Mouse (Mus musculus): ENCODE results near the gene Taar5. TPM values are rescaled to one million over a fixed set of nuclear protein-coding genes. Genes with fewer than 3 reads are reported as not detected.

The Taar5 gene
- total and polyA plus RNA-seq, 3 experiments = not detected

DNA sequence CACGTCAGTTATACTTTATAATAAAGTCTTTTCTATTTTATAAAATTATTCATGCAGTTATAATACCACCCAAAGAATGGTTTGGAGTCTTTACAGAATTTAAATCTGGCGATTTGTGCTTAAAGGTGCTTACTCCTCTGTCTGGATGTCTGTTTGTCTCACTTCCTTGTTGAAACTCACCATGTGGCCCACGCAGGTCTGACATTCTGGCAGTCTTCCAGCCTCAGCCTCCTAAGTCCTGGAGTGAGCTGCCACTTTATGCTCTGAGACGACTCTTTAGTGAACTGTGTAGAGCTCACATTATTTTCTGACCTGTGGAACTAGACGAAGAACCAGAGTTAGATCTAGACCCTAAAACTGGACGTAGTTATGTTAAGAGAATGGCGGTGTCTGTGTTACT is 22.5 kb upstream of the Taar5 start:
- H3K27me3 ChIP-seq (ENCODE audit: control insufficient read depth, insufficient read depth, low read length) = no peaks in the 10 kb centered on the region
- H3K4me3 ChIP-seq = no peak overlapping the region
- no peak for DNase-seq
- no peak overlapping the region for H3K9ac ChIP-seq (ENCODE audit: low read depth, low read length)
- no peak overlapping the region for H3K27ac ChIP-seq
- H3K4me1 ChIP-seq (ENCODE audit: control insufficient read depth, insufficient read depth, low read length) = no peaks in the 10 kb centered on the region
- intact Hi-C loops (cut with DNase I) = no loop called here
- 42% methylated on average over 7 of the region's 7 CpGs for WGBS
- TF ChIP-seq CTCF (IDR thresholded peaks at IDR 0.05) (no peak), EP300 (IDR thresholded peaks at IDR 0.05; ENCODE audit: insufficient read depth, low read depth, low read length) (no peak), POLR2A (IDR thresholded peaks at IDR 0.05; ENCODE audit: insufficient read depth, low read depth, low read length) (no peak)
- H3K79me2 ChIP-seq (replicated peaks; ENCODE audit: control insufficient read depth, insufficient read depth, low read length) = no peaks in the 10 kb centered on the region
- H3K36me3 ChIP-seq (ENCODE audit: control insufficient read depth, insufficient read depth, low read length) = no peaks in the 10 kb centered on the region

DNA sequence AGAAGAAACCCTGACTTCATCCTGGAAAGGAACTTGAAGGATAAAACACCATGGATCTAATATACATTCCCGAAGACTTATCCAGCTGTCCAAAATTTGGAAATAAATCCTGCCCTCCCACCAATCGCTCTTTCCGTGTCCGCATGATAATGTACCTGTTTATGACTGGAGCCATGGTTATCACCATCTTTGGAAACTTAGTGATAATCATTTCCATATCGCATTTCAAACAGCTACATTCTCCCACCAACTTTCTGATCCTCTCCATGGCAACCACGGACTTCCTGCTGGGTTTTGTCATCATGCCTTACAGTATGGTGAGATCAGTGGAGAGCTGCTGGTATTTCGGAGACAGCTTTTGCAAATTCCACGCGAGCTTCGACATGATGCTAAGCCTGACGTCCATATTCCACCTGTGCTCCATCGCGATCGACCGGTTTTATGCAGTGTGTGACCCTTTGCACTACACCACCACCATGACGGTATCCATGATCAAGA is 20.9 kb upstream of the Taar5 start, which contains the start of gene Taar3:
TSS of gene Taar3 (plus strand) at position 51 of the 498 bp plus-strand sequence.
- H3K4me1 ChIP-seq (ENCODE audit: control insufficient read depth, insufficient read depth, low read length) = no peaks in the 10 kb centered on the region
- intact Hi-C loops (cut with DNase I) = no loop called here
- 81% methylated on average over 16 of the region's 16 CpGs for WGBS

DNA sequence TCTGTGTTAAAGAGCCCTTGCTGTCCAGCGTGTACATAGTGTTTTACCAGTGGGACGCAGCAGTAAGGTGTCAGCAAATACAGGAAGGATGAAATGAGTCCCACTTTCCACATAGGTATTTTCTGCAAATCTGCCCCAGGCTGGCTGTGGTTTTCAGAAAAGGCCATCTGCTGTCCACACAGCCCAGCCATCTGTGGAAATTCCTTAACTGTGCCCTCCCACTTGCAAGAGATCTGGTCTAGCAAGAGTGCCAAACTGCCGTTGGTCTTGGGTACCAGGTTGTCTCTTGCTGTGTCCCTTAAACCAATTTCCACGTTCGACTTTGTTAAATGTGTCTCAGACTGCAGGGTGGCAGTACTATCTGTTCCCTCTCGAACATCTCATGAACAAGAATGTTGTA is 18.8 kb upstream of the Taar5 start:
- H3K27ac ChIP-seq = no peak overlapping the region
- intact Hi-C loops (cut with DNase I) = no loop called here
- no peaks in the 10 kb centered on the region for H3K79me2 ChIP-seq (replicated peaks; ENCODE audit: control insufficient read depth, insufficient read depth, low read length)
- no peak overlapping the region for H3K4me3 ChIP-seq
- no peaks in the 10 kb centered on the region for H3K36me3 ChIP-seq (ENCODE audit: control insufficient read depth, insufficient read depth, low read length)
- no peak overlapping the region for H3K9ac ChIP-seq (ENCODE audit: low read depth, low read length)
- no peaks in the 10 kb centered on the region for H3K4me1 ChIP-seq (ENCODE audit: control insufficient read depth, insufficient read depth, low read length)
- DNase-seq = no peak
- 73% methylated on average over 6 of the region's 6 CpGs for WGBS
- TF ChIP-seq EP300 (IDR thresholded peaks at IDR 0.05; ENCODE audit: insufficient read depth, low read depth, low read length) = no peak
- no peak for TF ChIP-seq POLR2A (IDR thresholded peaks at IDR 0.05; ENCODE audit: insufficient read depth, low read depth, low read length)
- no peaks in the 10 kb centered on the region for H3K27me3 ChIP-seq (ENCODE audit: control insufficient read depth, insufficient read depth, low read length)

More for the DNA sequence above, 20.9 kb upstream of the Taar5 start, which contains the start of gene Taar3:
- no peak within 1 kb of the TSS for H3K4me3 ChIP-seq
- no peak within 1 kb of the TSS for H3K9ac ChIP-seq (ENCODE audit: low read depth, low read length)
- H3K27me3 ChIP-seq (ENCODE audit: control insufficient read depth, insufficient read depth, low read length) = no peaks in the 10 kb centered on the region
- H3K27ac ChIP-seq = no peak within 1 kb of the TSS
- no peaks in the 10 kb centered on the region for H3K79me2 ChIP-seq (replicated peaks; ENCODE audit: control insufficient read depth, insufficient read depth, low read length)
- no peaks in the 10 kb centered on the region for H3K36me3 ChIP-seq (ENCODE audit: control insufficient read depth, insufficient read depth, low read length)
- DNase-seq = no peak
- TF ChIP-seq CTCF (IDR thresholded peaks at IDR 0.05) = no peak
- no peak for TF ChIP-seq POLR2A (IDR thresholded peaks at IDR 0.05; ENCODE audit: insufficient read depth, low read depth, low read length)
- TF ChIP-seq EP300 (IDR thresholded peaks at IDR 0.05; ENCODE audit: insufficient read depth, low read depth, low read length) = no peak

DNA sequence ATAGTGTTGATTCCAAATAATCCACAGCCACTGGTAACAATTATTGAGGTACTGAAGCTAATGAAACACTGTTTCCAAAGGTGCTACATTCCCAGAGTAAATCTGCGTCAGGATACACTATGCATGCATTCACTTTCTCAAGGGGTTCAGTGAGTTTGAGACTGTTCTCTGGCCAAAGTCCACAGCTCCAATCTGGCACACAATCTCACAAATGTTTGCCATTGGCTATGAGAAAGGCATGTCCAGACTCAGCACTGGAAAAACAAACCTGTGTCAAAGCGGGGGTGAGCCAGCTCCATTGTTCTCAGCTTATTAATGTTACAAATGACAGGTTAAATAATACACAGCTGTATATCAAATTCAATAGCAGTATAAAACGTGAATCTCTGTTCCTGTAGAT is 11.4 kb upstream of the Taar5 start:
- Histone ChIP-seq H3K27me3 (ENCODE audit: control insufficient read depth, insufficient read depth, low read length) (no peaks in the 10 kb centered on the region), H3K36me3 (ENCODE audit: control insufficient read depth, insufficient read depth, low read length) (no peaks in the 10 kb centered on the region), H3K79me2 (replicated peaks; ENCODE audit: control insufficient read depth, insufficient read depth, low read length) (no peaks in the 10 kb centered on the region), H3K9ac (ENCODE audit: low read depth, low read length) (no peak overlapping the region), H3K4me3 (no peak overlapping the region), H3K27ac (no peak overlapping the region), H3K4me1 (ENCODE audit: control insufficient read depth, insufficient read depth, low read length) (no peaks in the 10 kb centered on the region)
- intact Hi-C loops (cut with DNase I) = no loop called here
- DNase-seq = no peak
- WGBS = 42% methylated on average over 3 of the region's 3 CpGs
- no peak for TF ChIP-seq CTCF (IDR thresholded peaks at IDR 0.05)
- TF ChIP-seq EP300 (IDR thresholded peaks at IDR 0.05; ENCODE audit: insufficient read depth, low read depth, low read length) = no peak
- no peak for TF ChIP-seq POLR2A (IDR thresholded peaks at IDR 0.05; ENCODE audit: insufficient read depth, low read depth, low read length)

DNA sequence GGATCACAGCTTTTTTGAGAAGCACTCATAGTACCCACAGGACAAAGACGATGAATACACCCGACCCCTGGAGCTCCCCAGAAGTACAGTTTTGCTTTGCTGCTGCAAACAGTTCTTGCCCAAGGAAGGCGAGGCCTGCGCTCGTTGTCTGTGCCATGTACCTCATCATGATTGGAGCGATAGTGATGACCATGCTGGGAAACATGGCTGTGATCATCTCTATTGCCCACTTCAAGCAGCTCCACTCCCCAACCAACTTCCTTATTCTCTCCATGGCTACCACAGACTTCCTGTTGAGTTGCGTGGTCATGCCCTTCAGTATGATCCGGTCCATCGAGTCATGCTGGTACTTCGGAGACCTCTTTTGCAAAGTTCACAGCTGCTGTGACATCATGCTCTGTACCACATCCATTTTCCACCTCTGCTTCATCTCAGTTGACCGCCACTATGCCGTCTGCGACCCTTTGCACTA is 10.0 kb upstream of the Taar5 start, which contains the start of gene Taar4:
TSS of gene Taar4 (plus strand) at position 51 of the 472 bp plus-strand sequence.
- no peak within 1 kb of the TSS for H3K27ac ChIP-seq
- no peak within 1 kb of the TSS for H3K4me3 ChIP-seq
- no peaks in the 10 kb centered on the region for H3K27me3 ChIP-seq (ENCODE audit: control insufficient read depth, insufficient read depth, low read length)
- no peak within 1 kb of the TSS for H3K9ac ChIP-seq (ENCODE audit: low read depth, low read length)
- no peaks in the 10 kb centered on the region for H3K4me1 ChIP-seq (ENCODE audit: control insufficient read depth, insufficient read depth, low read length)
- 88% methylated on average over 13 of the region's 13 CpGs for WGBS
- H3K36me3 ChIP-seq (ENCODE audit: control insufficient read depth, insufficient read depth, low read length) = no peaks in the 10 kb centered on the region
- no peak for DNase-seq
- TF ChIP-seq CTCF (IDR thresholded peaks at IDR 0.05) = no peak
- TF ChIP-seq POLR2A (IDR thresholded peaks at IDR 0.05; ENCODE audit: insufficient read depth, low read depth, low read length) = no peak
- no peak for TF ChIP-seq EP300 (IDR thresholded peaks at IDR 0.05; ENCODE audit: insufficient read depth, low read depth, low read length)
- no peaks in the 10 kb centered on the region for H3K79me2 ChIP-seq (replicated peaks; ENCODE audit: control insufficient read depth, insufficient read depth, low read length)
- intact Hi-C loops (cut with DNase I) = no loop called here

DNA sequence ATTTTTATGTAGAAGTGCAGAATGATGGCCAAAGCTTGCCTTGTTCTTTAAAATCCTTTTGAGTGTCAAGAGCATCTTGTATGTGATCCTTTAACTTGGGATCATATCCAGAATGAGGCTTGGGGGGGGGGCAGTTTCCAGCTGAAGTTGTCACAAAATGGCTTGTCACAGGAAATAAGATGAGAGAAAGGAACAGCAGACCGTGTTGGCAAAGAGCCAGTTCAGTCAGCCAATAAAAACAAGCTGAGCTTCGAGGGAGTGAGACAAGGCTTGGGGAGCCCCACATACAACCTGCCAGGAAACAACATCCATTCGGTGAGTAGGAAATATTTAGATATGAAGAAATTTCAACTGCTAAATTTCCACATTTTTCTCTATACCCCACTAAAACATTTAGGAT is 7.1 kb upstream of the Taar5 start:
- Histone ChIP-seq H3K9ac (ENCODE audit: low read depth, low read length) (no peak overlapping the region), H3K4me1 (ENCODE audit: control insufficient read depth, insufficient read depth, low read length) (no peaks in the 10 kb centered on the region), H3K4me3 (no peak overlapping the region), H3K36me3 (ENCODE audit: control insufficient read depth, insufficient read depth, low read length) (no peaks in the 10 kb centered on the region), H3K27ac (no peak overlapping the region), H3K79me2 (replicated peaks; ENCODE audit: control insufficient read depth, insufficient read depth, low read length) (no peaks in the 10 kb centered on the region), H3K27me3 (ENCODE audit: control insufficient read depth, insufficient read depth, low read length) (no peaks in the 10 kb centered on the region)
- TF ChIP-seq CTCF (IDR thresholded peaks at IDR 0.05) (no peak), POLR2A (IDR thresholded peaks at IDR 0.05; ENCODE audit: insufficient read depth, low read depth, low read length) (no peak), EP300 (IDR thresholded peaks at IDR 0.05; ENCODE audit: insufficient read depth, low read depth, low read length) (no peak)
- no peak for DNase-seq
- 21% methylated on average over 3 of the region's 3 CpGs for WGBS
- intact Hi-C loops (cut with DNase I) = no loop called here
